Mouse (Mus musculus) urinary bladder, postnatal 25 days (tissue): ENCODE data around the gene Slc7a11.

Experiments used
- DNase-seq: peaks from one replicate; pipeline ENCODE4 v3.0.0; 2022; ENCODE audit warnings: low spot score

Slc7a11 gene

DNA sequence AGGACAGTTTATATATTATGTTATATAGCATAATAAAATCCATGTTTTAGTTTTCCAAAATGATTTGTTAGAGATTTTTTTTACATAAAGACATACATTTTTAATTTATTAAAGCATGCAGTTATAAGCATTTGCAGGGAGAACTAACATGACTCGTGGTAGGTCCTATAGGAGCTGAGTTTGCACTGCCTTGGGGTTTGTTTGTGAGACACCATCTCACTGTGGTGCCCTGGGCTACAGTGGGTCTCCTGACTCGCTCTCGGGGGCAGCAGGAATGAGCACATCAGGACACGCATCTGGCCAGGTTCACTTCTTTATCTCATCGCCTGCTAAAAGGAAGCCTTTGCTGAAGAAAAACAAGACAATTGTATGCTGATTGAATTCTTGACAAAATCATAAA is 257.0 kb downstream of the Slc7a11 start:
- DNase-seq: no peak

DNA sequence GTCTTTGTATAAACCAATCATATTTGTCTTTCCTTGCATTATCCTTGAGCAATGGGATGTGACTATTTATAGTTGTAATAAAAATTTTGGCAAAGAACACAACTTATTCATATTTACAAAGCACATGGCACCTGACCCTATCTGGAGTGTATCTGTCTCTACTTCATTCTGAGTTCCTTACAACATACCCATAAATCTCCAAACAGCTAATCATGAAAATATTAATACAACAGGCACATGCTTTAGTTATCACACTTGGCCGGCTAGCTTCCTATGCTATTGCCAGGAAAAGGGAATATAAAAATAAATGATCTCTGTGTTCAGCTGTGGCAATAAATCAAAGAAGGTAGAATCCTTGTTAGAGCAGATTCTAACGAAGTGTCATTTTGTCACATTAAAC is 257.5 kb downstream of the Slc7a11 start:
- DNase-seq: no peak

DNA sequence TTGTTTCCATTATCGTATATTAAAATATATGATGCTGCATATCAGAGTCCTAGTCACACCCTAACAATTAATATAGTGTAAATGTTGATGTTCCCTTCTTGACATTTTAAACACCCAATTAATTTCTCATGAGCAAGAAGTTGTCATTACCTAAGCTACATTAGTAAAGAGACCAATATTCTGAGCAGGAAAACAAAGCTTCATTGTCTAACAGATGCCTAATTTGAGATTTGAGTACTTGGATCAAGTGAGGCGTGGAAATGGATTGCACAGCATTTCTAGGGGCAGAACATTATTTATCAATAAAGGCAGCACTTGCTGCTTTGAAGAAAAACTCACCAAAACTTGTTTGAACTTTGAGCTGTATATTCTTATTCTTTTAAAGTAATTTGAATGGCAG is 282.7 kb downstream of the Slc7a11 start:
- DNase-seq: no peak

DNA sequence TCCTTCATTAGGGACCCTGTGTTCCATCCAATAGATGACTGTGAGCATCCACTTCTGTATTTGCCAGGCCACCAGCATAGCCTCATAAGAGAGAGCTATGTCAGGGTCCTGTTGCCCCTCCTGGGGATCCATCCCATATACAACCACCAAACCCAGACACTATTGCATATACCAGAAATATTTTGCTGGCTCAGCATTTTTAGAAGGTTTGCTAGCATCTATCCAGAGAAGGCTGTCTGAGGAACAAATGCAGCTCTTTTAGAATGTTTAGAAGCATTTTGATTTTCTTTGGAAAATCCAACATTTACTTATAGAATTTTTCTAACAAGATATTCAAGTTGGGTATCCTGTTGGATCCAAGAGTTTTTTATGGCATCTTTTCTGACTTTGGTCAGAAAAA is 299.3 kb downstream of the Slc7a11 start:
- no peak for DNase-seq

DNA sequence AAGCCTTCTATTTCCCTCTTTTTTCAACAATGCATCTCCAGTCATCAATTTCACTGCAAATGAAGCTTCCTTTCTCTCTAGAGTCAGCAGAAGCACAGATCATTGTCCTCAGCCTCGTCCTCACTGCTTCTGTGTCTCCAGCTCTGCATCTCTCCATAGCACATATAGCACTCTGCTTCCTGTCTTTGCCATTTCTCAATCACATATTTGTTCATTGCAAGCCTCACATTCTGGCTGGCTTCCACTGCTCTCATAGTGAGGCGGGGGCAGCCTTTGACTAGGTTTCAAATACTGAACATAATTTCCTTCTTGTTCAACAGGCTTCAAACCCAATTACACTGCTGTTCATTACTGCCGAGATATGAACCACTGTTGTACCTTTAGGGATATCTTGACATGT is 305.1 kb downstream of the Slc7a11 start:
- DNase-seq: no peak

DNA sequence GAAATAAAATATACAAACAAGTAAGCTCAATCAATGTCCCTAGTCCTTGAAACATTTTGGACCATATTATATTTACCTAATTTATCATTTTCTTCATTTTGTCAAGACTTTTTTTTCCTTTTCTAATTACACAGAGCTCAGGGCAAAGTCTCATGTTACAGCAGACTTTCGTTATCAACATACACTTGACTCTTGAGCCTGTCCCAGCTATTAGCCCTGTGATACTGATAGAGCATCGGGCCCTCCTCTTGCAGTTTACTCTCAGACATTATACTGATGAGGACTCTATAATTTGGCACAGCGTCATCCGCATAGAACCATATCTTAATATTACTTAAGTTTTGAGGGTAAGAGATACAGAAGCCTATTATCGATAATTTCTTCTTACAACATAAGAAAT is 311.2 kb downstream of the Slc7a11 start:
- DNase-seq: no peak

DNA sequence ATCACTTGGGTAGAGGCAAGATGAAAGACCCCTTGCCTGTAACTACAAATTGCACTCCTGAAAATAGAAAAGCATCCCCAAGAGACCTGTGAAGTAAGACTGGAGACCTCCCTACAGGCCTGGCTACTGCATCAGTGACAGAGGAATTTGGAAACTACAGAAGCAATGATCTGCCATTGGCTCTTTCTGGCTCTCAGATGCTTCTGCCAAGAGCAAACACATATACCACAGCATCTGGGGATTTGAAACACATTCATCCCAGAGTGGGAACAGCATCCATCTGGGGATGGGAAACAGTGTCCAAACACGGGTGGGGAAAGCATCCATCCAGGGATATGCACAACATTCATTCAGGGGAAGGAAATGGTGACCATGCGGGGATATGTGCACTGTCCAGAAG is 313.1 kb downstream of the Slc7a11 start:
- no peak for DNase-seq

DNA sequence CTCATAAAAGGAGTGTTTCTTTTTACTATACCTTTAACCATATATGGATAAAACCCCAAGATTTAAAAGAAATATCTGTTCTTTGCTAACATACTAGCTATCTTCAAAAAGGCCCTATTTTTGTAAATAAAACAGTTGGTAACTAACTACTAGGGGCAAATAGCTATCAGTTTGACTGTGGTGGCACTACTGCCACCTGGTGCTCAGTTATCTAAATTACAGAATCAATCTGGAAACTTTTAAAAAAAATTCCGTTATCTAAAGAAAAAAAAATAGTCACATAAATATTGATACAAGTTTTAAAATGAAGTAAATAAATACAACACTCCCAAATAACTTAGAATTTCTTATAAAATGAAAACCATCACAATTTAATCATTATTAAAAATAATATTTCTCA is 322.4 kb downstream of the Slc7a11 start:
- DNase-seq: no peak

DNA sequence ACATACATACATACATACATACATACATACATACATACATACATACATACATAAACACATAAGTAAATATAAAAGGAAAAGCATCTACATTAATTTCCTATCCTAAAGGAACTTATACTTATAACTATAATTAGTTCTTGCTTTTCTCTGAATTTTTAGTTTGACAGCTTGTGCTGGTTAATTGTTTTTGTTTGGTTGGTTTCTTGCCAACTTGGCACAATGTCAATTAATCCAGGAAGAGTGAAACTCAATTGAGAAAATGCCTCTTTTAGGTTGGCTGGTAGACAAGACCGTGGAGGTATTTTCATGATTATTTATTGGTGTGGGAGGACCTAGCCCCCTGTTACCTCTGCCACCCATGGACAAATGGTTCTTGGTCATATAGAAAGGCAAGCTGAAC is 327.1 kb downstream of the Slc7a11 start:
- DNase-seq: no peak

DNA sequence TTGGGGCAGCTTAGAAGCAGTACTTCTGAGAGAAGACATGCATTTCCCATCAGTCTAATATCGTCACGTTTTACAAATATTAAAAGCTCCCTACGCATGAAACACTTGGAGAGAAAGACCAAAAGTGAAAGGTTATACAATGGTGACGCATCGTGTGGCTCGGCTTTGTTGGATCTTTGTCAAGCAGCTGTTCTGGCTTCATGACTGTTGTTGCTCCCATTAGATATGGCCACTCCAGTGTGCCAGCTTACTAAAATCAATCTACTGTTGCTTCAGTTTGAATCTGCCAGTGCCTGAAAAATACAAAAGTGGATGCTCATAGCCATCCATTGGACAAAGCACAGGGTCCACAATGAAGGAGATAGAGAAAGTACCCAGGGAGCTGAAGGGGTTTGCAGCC is 337.9 kb downstream of the Slc7a11 start:
- no peak for DNase-seq

DNA sequence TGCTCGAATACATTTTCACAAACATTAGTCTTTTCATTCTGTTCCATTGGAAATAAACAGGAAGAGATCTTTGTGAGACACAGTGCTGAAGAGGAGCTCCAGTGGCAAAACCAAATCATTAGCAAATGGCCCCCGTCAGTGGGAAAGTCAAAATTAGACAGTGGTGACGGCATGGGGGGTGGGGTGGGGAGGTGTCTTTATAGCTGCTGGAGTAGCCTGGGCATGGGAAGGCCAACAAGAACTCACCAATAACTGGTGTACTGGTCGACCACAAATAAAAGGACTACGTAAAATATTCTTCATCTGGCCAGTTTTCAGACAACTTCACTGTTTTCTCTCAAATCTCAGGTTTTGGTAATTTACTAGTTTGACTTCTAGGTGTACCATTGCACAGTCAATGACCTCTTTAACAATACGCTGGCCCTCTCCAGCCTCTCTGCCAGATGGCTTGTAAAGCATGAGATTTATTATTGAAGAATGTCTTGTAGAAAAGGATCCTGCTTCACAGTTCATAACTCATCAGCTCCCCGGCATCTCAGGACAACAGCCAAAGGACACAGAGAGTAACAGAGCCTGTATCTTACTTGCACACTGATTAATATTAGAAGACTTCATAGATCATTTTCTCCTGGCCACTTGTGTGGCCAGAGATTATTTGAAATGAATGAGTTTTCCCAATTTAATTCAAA is 348.9 kb downstream of the Slc7a11 start:
- no peak for DNase-seq

DNA sequence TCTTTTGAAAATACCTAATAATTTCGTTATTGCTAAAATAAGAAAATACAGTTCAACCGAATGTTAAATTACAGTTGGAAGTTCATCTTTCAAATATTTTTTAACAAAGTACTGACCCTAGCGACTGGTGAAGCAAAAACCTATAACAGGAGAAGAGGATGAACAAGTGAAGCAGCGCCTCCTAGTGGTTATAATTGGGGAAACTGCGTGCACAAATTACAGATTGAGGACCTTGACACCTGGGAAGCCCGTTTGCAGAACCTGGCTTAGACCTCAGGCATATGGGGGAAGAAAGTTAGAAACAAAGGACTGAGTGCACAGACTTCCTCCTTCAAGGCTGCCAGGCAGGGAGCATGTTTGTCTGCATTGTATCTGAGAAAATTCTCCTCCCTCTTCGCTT is 366.4 kb downstream of the Slc7a11 start:
- peak; percentile 50 for DNase-seq

DNA sequence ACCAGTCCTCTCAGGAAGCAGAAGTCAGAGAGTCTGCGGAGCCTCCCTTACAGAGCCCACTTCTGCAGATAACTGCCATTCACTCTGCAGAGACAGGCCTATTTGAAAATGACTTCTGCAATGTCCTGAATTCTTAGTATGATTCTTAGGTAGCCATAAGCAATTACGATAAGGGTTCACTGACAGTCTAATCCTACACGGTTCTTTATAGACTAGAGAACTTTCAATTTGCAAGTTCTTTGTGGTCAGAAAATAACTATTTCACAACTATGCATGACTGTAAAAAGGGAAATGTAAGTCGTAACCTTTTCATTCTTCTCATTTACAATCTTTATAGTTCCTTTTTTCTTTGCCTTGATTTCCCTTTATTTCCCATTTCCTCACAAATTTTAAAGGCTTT is 380.0 kb downstream of the Slc7a11 start:
- no peak for DNase-seq

DNA sequence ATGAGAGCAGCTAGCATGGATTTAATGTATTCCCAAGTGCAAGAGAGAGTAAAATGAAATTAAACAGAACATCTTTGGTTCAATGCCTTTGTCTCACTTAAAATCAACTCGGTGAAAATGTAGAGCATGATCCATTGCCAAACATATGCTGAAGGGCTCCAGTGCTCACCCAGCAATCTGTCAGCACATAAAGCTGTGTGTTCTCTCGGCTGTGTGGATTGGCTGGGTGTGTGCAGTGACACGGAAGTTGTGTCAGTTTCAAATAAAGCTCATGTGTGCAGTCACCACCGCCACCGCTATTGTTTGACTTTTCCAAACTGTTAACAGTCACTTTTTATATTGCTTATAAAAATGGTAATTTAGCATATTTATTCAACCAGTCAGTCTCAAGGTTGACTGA is 398.7 kb downstream of the Slc7a11 start:
- DNase-seq: no peak

DNA sequence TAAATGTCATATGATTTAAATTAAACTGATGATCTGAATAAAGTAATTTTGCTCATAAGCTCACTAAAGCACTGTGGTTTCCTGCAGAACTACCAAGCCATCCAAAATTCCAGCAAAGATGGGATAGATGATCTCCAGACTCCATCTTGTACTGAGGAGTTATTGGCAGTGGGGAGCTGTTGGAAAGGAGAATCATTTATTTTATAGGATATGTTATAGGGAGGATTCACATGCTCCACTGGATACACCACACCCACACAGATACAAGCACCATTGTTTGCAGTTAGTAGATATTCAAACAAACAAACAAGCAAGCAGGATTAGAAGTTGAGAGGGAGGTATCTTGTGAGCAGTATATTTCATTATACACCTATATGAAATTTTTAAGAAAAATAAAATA is 399.3 kb downstream of the Slc7a11 start:
- no peak for DNase-seq

DNA sequence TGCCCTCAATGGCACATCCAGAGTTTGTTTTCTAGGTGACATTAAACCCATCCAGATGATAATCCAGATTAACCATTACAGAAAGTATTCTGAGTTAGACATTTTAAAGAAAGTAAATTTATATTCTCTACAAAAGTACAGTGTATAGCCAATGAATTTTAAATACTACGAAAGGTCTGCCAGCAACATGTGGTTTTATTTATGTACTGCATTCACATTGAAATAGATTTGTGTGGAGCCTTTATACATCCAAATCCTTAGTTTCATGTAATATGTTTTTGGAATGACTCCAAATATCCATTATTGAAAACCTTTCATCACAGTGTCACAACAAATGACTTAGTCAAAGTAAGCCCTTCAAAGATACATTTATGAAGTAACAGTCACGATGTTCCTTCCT is 402.3 kb downstream of the Slc7a11 start:
- DNase-seq: no peak

DNA sequence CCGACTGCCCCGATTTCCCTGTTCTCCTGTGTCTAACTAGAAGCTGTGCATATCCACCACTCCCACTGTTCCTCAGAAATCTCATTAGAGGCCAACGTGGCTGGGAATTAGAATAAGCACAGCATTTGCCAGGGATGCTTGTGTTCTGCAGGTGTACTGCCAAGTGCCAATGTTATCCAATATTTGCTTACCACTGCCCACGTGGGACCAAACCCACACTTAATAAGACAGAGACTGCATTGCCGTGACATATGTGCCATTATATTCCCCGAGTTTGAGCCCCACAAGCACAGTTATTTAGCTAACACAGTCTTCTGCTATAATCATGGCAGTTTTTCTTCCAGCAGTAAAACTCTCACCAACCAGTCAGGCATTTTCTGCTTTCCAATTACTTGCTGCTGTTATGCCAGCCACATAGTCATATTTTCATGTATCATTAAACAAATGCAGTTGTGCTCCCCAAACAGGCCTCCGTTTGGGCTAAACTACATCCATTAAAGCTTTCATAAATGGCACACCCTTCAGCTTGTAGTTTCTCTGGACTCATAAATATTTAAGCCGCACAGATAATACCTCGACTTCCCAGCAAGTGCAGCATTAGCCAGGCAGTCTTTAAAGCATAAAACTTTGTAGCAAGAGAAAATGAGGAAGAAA is 407.4 kb downstream of the Slc7a11 start:
- no peak for DNase-seq

DNA sequence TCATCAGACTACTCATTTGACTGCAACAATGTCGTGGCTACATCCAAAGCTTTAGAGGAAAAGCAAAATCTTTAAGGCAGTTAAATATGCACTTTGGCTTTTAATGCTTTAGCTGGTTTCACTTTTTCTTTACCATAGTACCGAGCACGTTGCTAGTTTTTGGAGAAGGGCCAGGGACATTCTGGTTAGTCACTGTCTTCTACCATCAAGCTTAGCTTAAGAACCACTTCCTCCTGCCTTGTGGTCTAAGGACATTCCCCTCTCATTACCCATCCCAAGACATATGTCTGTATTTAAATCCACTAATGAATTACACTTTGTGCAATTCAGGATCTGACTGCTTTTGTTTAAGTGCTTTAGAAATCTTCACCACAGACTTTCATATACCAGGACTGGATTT is 410.1 kb downstream of the Slc7a11 start:
- no peak for DNase-seq

DNA sequence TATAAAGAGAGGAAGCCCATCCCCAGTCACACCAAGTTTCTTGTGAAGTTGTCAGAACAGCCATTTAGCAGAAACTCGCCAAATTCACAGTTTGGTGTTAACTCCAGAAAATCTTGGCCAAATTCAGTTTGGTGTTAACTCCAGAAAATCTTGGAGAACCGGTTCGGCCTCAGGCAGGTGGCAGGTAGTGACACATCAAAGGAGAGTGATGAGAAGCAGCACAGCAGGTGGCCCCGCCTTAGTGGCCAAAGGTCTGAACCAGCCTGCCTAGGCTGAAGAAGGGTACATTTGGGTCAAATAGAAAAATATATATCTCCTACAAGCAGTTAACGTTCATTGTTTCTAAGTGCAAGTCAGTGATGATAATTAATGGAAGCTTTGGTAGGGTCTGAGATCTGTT is 417.4 kb downstream of the Slc7a11 start:
- DNase-seq: no peak

DNA sequence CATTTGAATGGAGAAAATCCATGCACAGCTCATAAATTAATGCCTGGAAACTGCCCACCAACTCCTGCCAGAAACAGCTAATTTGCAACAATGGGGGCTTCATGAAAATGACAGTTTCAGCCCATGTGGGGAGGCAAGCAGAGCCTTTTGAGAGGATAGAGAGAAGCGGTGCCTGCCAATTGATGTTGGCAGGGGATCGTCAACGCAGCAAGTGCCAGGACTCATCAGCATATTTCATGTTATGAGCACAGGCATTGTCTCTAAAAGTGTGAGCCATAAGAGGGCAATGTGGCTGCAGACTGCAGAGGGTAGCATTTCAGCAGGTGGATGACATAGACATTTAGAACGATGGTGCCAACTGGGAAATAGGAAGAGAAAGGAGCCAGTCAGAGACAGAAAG is 429.0 kb downstream of the Slc7a11 start:
- no peak for DNase-seq

DNA sequence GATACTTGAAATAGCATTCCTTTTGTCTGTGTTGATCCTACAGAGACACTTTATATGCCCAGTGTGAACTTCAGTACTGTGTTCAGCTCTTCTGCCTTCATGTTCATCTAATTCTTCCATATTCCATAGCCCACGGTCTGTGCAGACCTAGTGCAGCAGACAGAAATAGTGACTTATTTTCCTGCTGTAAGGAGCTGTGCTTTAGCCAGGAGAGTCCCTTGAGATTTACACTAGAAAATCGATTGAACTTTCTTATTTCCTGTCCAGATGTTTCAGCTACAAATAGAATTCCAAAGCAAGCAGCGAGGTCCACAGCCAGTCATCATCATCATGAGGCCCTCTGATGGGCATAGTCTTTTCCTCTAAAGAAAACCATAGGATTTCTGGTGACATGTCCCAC is 431.4 kb downstream of the Slc7a11 start:
- no peak for DNase-seq

DNA sequence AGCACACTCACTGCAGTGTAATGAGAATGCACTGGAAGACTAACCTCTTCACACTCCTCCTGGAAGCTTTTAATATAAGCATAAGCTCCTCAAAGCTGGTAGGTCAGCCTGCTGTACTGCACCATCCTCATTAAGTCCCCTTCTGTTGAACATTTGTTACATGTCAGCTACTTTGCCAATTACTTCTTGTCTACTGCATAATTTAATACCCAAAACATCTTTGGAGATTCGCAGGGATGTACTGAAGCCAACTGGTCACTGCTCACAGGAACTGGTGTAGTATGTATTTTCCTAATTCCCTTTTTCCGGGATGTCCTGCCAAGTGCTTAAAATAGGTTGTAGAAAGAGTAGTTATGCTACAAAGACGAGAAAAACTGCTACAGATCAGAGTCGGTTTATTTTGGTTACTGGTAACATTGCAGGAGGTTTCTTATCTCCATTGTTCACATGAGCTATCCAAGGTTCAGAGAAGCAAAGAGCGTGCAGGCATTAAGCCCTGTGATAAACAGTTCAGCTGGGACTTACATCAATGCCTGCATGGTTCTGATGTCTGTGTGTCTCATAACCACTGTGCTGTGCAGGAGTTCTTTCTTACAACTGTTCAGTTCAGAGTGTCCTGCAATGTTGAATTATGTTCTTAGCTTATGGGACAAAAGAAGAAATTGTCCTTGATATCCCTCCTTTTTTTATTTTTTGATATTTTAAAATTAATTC is 439.3 kb downstream of the Slc7a11 start:
- no peak for DNase-seq

DNA sequence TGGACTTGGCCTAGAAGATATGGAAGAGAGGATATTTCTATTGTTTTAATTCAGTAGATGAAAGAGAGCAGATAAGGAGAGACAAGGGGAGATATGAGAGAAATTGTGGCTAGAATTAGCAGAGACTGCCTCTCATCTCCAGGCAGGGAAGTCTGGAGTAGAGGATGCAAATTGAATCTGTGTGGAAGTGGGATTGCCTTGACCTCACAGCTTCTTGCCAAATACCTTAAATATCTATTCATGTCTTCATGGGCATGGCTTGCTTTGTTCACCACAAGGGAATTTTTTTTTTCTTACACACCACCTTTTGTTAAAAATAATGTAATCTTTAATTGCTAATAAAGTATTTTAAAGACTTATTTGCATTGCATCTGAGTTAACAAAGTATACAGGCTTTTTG is 441.3 kb downstream of the Slc7a11 start:
- DNase-seq: no peak

DNA sequence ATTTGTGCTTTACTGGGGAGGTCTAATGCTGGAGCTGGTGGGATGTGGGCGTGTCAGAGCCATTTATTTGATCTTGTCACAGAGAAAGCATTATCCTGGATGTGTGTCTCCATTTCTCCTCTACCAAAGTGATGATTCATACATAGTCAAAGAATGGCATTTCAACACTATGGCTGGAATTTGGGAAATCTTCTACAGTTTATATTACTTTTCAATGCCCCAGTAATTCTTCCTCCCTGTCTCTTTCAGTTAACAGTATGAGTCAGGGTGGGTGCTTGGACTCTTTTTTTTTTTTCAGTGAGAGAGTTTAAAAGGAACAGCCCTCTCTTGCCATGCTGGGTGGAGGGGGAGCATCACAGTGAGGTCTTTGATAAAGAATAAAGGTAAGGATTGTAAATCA is 441.8 kb downstream of the Slc7a11 start:
- no peak for DNase-seq
